Mouse (Mus musculus) frontal cortex, adult (tissue): ENCODE measurements around the gene Col23a1.

Experiments
- ATAC-seq: cut with Nextera tagmentation; 2 replicates; pipeline ENCODE4 v1.9.2; 2017; ENCODE audit warnings: mild to moderate bottlenecking, moderate library complexity, mixed read lengths; ENCODE audit not compliant: low TSS enrichment

The Col23a1 gene

DNA sequence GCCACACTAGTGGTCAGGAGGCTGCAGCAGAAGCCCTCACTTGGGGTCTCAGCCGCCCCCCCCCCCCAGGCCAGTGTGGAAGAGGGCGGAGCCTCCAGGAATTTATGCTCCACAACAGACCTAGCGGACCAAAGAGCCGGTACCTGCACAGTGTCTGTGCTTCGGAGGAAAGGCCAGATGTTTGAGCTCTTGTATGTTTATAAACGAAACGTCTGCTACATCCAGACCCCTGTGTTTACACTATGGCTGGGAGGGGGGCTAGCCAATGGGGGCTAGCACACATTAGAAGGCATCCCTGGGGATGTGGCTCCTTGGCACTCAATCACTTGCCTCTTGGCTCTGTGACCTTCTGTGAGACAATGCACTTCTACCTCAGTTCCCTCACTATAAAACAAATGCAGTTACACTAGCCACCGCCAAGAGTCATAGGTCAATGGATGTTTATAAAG, 99.2 kb downstream of the Col23a1 start:
- ATAC-seq, result no peak

DNA sequence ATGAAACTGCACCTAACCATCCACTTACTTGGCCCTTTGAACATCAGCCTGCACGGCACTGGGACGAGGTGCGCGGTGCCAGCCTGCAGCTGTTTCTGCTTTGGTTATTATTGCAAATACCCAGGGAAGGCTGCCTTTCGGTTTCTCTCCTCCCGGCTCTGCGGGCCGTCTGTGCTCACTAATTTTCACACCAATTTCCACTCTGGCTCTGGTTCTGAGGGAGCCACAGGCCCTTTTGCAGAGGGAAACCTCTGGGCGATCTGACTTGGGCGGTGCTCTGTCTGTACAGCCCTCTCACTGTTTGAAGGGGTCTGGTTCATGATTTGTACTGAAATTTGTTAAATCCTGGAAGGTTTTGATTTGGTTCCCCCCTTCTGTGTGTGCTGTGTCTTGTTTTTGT, 100.0 kb downstream of the Col23a1 start:
- no peak for ATAC-seq

DNA sequence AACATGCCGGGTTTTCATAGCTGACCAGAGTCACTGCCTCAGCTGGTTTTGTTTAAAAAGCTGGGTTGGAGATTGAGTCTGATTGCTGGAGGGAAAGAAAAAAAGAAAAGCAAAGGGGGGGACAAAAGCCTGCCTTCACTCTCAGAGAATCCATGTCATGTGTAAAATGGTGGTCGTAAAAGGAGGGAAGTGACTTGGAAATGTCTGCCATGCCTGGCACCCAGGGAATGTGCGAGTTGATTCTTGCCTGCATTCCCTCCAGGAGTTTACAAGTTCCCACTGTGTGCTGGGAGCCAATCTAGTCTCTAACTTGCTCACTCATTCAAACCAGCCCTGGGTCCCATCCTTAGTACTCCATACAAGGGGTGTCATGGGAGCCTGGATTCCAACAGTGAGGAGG, 100.8 kb downstream of the Col23a1 start:
- ATAC-seq, result no peak

DNA sequence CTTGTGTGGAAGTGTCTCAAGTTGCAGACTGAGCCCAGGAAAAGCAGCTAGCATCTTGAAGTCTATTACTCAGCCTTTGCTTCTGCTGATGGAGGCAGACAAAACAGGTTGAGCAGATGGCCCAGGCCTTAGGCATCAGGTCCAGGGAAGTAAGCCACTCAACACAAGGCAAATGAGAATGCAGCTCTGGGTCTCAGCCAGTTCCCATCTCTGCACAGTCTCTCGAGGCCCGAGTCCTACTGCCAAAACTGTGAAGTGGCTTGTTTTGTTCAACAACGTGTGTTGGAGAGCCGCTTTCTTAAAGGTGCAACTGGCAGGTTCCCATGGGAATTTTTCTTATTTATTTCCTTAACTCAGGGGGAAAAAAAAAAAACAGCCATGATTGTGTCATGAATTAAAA, 101.8 kb downstream of the Col23a1 start:
- peak; percentile 99 for ATAC-seq

DNA sequence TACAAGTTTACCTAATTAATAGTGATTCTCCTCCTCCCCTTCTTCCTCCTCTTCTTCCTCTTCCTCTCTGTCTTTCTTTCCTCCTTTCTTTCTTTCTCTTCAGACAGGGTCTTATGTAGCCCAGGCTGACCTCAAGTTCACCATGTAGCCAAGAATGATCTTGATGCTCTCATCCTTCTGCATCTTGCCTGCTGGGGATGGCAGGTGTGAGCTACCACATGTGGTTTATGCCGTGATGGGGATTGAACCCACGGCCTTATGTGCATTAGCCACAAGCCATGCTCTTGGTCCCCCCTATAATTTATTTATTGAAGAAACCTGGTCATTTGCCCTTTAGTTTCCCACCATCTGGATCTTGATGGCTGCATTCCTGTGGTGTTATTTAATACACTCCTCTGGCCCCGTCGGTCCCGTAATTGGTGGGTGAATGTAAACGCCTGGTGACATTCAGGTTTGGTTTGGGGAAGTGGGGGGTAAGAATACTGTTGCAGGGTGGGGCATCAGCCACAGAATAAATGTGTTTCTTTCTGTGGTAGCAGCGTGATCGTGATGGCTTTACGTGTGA, 104.7 kb downstream of the Col23a1 start:
- no peak for ATAC-seq

DNA sequence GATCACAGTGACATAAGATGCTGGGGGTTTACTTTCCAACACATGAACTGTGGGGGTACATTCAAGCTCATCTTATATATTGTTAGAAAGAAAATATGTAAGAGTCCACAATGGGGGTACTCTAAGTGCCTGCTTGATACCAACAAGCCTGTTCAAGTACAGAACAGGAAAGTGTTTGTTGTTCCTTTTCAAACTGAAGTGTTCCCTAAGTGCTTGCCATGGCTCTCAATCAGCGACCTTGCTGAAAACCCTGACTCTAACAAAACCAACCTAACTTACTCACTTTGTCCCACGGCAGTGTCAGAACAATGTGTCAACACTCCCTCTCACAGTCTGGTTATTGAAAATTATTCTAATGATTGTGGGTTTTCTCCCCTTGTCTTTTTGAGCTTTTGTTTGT, 106.7 kb downstream of the Col23a1 start:
- no peak for ATAC-seq

DNA sequence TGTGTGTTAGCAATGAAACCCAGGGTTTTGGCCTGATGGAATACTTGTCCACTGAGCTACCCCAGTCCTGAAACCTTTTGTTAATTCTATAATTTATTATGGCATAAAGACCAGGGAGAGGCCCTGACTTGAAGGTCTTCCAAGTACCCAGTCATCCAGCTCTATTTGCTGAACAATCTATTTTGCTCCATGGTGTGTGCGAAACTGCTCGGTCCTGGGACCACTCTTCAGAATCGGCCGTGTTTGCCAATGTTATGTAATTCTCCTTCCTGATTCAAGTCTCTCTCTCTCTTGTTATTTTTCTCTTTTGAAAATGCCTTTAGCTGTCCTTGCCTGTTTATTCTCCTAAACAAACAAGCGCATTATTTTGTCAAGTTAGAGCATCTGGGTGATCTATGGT, 108.4 kb downstream of the Col23a1 start:
- ATAC-seq, result no peak

DNA sequence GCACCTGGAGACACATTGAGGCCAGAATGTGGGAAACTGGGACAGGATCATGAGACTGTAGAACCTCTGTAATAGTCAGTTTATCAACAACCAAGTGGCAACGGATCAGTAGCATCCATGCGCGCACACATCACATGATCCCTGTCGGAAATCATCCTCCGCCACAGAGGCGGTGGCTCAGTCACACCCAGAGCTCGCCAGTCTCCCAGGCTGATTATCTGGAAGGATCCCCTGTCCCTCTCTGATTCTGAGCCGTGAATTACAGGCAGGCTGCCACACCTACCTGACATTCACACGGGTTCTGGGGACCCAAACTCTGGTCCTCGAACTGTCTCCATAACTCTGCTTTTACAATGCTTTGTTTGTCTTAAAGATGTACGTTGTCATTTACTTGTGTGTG, 110.6 kb downstream of the Col23a1 start:
- no peak for ATAC-seq

DNA sequence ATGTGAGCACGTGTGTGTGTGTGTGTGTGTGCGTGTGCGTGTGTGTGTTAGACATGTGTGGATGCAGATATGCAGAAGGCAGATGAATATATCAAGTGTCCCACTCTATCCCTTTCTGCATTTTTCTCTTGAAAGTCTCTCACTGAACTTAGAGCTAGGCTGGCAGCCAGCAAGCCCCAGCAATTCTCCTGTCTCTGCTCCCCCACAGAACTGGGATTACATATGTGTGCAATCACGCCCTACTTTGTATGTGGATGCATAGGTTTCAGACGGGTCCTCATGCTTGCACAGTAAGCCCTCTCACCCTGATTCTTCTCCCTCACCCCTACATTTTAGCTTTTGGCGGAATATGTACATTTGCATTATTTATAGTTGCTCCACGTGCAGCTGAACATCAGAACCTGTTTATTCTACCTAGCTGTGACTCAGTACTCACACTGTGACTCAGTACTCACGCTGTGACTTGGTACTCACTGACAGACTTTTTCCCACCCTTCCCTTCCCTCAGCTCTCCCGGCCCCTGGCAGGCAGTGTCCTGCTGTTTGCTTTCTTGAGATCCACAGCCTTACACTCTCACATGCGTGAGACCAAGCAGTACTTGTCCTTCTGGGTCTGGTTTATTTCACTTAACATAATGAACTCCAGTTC, 111.9 kb downstream of the Col23a1 start:
- peak; percentile 68 for ATAC-seq

DNA sequence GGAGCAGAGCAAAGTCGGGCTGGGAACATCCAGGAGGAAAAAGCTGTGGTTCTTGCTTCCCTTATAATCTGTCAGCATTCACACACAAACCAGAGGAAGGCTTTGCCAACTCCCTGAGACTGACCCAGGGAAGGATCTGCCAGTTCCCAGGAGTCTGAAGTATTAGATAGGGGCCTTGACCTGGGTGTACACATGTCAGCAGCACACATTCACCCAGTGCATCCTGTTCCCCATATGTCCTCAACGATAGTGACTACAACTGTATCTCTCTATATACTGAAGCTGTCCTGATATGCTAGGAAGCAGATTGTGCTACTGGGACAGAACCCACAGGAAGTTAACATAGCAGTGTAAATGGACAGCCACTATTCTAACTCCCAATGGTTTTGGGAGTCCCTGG, 114.2 kb downstream of the Col23a1 start:
- ATAC-seq, result no peak

DNA sequence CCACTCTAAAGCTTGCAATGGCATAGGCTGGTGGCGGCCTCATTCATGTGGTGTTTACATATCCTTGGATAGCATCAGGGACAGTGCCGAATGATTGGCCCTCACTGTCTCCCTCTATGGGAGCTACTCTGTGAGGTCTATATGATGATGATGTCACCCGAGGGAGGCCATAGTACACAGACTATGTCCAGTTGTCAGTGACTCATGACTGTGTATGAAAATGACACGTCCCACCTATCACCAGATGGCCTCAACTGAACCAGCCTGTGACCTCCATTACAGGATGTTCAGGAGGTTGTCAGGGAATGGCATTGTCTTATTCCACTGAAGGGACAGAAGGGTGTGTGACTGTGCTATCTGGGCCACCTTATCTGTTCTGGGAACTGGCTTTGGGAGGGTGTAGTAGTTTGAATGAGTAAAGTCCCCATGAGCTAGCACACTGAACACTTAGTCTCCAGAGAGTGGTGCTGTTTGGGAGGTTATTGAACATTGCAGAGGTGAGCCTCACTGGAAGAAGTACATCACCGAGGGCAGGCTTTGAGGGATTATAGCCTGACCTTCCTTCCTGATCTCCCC, 115.2 kb downstream of the Col23a1 start:
- ATAC-seq, result no peak

DNA sequence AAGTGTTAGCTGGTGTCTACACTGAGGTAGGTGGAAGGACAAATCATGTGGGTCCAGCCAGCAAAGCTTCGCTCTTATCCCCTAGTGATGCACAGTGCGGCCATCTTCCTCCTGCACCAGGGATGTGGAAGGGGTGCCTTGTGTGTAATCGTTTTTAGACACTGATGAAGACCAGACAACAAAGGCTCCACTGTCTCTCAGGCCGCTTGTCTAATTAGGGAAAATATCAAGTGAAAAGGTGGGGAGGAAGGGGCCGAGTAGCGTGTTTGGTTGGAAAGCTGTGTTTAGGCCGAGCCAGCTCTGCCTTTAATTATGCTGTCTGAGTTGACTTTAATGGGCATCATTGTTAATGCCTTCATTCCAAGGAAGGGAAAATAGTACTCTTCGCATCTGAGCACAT, 116.8 kb downstream of the Col23a1 start:
- ATAC-seq, result no peak

DNA sequence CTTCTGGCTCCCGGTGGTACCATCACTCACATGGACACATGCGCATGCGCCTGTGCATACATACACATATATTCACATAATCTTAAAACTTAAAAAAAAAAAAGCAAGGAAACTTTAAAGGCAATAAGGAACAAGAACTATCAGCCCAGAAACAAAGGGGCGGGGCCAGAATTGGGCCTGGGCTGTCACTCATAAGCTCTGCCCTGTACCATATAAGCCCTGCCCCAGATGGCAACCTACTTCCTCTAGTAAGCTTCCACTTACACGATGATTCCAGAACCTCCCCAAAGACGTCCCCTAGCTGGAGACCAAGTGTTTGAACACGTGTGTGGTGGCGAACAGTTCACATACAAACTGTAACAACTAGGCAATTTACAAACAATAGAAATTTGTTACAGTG, 117.6 kb downstream of the Col23a1 start:
- no peak for ATAC-seq

DNA sequence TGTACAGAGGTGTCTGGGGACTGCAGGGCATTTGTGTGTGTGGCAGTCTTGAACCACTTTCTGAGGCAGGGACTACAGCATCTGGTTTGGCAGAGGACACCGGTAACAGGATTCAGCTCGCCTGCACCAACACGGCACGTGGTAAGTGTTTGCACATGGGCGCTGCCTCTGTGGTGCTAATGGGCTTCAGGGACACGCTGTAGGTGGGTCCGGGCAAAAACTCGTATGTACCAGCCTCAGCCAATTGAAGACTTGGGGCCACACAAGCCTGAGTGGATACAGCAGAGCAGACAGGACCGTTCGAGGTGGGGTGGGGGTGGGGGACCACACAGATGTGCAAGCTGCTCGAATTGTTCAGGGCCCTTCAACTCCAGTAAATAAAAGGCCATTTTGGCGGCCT, 121.1 kb downstream of the Col23a1 start:
- no peak for ATAC-seq

DNA sequence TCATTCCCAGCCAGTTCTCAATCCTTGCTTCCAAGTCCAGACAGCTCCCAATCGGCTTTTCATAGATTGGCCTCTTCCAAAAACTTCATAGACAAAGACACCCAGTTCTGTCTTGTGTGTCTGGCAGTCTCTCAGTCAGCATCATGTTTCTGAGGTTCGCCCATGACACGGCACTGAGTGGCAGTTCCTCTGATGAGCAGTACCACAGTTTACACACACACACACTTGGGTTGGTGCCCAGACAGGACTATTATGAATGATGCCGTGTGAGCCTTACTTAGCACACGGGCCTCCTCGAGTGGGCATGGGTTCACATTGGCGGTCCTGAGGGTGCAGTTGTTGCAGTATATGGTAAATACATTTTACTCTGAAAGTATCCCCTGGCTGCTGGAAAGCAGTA, 124.8 kb downstream of the Col23a1 start:
- no peak for ATAC-seq

DNA sequence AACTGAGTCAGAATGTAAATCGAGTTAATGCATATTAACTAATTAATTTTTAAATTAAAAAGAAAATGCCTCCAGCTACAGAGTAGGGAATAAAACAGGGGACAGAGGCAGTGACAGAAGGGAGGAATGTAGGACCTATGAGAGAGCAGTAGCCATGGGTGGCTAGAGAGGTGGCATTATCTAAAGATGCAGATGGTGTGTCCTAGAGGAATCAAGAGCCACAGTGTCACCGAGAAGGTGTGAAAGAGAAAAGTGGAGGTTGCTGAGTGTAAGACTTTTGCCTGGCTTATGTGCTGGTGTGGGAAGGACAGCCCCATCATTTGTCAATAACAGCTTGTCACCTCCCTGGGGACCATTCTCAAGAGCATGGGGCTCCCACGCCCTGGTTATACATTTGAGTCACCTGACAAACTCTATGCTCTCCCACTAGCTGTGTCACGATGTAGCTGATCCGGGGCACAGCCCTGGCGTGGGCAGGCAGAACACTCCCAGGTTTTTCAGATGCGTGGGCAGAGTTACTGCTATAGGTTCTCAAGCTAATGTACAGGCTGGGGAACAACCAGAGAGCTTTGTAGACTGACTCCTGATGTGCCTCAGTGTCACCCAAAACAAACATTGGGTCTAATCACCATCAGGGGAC, 125.4 kb downstream of the Col23a1 start:
- ATAC-seq, result no peak; the same call in 1 of the 2 replicates

DNA sequence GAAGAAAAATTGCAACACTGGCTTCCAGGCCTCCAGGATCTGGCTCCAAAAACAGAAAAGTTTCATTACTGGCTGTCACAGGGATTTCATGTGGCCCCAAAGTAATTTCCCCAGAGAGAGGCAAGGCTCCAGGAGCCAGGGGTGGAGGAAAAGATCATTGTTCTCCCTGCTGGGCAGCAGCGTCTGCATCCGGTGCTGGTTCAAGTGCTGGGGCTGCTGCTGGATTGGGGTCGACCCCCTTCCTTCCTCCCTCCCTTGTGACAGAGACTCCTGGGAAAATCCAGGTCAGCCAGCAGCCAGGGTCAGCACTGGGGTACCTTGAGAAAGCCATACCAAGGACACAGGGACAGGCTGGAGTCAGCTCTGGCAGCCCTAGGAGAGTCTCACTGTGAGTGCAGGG, 129.1 kb downstream of the Col23a1 start:
- no peak for ATAC-seq

DNA sequence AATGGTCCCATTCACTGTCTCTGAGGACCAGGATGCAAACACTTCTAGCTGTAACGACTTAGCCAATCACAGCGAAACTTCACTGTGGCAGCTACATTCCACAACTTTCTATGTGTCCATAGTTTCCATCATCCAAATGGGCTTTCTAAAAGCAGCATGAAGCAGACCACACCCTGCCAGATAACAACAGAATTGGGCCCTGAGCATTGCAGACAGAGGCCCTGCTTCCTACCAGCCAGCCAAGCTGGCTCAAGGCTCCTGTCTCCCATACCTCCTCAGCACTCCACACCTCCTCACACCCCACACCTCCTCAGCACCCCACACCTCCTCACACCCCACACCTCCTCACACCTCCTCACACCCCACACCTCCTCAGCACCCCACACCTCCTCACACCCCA, 132.2 kb downstream of the Col23a1 start:
- ATAC-seq, result no peak

DNA sequence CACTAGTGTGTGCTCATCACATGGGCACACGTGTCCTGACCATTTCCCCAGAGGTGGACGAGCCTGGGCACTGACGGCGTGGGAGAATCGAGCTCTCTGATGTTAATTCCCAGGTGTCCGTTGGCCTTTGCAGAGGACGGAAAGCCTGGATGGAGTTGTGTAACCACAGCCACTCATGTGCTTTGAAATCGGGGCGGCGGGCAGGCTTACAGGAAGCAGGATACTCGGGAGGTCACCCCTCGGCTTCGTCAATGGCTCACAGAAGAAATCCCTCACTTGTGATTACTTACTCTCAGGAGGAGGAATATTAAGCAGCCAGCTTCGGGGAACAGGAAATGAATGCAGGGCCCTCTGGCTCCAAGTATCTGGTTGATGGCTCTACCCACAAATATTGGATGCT, 133.0 kb downstream of the Col23a1 start:
- ATAC-seq, result no peak

DNA sequence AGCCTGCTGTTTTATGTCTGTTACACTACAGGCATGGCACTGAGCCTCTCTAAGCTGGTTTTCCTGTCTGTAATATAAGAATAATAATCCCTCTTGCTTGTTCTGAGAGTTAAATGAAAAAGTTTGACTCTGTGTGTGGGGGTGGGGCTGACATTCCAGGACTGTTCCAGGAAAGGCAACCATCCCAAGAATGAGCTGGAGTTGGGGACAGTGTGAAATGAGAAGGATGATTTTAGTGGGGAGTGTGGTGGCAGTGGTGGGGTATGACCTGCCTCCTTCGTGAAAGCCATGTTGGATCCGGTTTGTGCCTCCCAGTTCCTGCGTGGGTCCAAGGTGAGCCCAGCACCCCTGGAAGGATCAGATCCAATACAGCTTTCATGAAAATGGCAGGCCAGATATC, 136.4 kb downstream of the Col23a1 start:
- no peak for ATAC-seq

DNA sequence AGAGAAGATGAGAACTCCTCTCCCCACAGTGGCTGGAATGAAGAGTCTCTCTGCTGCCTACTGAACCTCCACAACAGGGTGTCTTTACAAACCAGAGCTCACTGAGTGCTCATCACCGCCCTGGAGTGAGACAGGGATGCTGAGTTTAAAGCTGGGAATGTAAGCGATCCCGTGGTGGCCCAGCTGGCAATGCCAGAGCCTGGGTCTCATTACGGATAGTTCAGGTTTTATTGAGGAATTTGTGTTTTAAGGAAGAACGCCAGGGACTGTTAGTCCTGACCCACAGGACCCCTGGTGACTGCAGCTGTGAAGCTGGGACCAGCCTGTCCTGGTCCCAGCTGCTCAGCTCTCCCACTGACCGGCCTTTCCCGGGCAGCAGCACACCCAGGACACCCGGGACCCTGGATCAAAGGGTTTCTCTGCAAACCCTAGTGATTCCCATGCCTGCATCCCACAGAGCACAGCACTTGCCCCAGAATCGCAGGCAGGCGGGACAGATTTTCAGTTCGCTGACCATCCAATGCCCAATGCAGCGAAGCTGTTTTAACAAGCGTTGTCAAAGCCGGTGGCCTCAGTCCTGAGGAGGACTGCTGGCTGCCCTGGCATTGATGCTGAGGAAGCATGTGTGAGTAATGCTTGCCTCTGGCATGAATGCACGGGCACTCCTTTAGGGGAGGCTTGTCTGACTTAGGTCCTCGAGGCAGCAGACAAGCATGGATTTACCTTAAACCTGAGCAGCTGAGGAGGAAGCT, 139.9 kb downstream of the Col23a1 start:
- no peak for ATAC-seq

DNA sequence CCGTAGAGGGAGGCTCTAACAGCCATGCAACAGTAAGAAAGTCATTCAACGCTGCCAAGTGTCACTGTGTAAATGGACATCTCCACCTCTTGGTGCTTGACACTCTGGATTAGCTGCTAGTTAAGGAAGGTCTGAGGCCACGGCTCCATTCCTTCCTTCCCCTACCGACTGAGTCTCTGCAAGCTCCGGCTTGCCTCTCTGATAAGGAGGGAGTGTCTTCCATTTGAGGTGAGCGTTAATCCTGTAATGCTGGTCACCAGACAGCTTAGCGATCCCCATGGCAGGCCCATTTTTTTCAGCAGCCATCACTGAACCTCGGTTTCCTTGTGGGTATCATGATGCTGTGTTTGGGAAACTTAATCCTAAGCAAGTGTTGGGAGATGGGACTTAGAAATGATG, 140.5 kb downstream of the Col23a1 start:
- no peak for ATAC-seq

DNA sequence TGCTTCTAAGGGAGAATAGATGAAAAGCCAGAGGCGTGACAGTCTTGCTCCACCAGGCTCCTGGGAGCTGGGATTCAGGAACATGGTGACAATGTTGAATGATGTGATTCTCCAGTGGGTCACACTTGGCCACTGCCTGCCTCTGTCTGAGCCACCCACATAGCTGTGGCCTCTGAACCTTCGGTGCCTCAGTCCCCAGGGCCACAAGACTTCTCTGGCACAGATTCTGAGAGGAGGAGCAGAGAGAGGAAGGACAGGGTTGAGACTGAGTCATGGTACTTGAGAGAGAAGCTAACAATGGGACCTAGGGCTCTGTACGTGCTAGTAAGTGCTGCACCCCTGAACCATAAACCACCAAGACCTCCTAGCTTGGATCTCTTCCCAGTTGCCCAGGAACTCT, 141.6 kb downstream of the Col23a1 start:
- no peak for ATAC-seq
